Mouse (Mus musculus) CH12.LX (cell line): Measurements from ENCODE around the gene Dusp14.

Experiments
- GABPA ChIP-seq: IDR thresholded peaks from 2 replicates; pipeline ENCODE4 v1.6.1; 2012; ENCODE audit warnings: low read depth, low read length, improper control_type of control experiment, inconsistent platforms; ENCODE audit not compliant: insufficient replicate concordance
- ZNF384 ChIP-seq: IDR thresholded peaks from 2 replicates; pipeline ENCODE4 v1.6.1; 2012; ENCODE audit warnings: low read depth, low read length, improper control_type of control experiment, inconsistent platforms

DNA sequence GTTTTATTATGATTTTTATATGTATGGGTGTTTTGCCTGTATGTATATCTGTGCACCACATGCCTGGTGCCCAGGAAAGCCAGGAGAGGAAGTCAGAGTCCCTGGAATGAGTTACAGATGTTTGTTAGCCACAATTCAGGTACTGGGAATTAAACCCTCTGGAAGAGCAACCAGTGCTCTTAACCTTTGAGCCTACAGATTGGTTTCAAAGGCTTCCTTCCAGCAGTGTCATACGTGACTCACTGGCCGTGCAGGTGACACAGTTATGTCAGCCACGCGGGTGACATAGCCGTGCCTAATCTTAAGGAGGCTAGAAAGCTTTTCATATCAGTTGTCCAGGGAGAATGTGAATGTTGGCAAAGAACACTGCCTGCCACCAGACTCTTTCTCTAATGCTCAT lies 35.4 kb downstream of the Dusp14 start:
- TF ChIP-seq ZNF384 (no peak), GABPA (no peak)
